Comparison of ENCODE assay signal across 20 mouse cellular contexts in genomic region chr14:21843263-21843662, GRCm38 (mm10). TPM values are rescaled to one million over a fixed set of nuclear protein-coding genes. Genes with fewer than 3 reads are reported as not detected.
DNase-seq lines count a peak whose midpoint lies in the region; ATAC-seq and TF ChIP-seq lines count a peak whose summit lies in the region.
"Had no signal": no experiment of that assay in that cellular context is flagged by ENCODE, and none has a peak within 500 bp of the region (broad histone marks: within the 10 kb centered on the region; RNA-seq: fewer than 3 reads in every experiment).

No protein-coding gene starts in this region.

- no peak for TF ChIP-seq CTCF in heart, postnatal 0 days (IDR thresholded peaks at IDR 0.05; ENCODE audit: low read depth)
- TF ChIP-seq CTCF in bone marrow macrophage, adult 2 months (IDR thresholded peaks at IDR 0.05; ENCODE audit: low read depth, low read length), result no peak

- 12% methylated on average over 6 of the region's 6 CpGs for WGBS in heart, postnatal 0 days

- H3K36me3 ChIP-seq in heart, postnatal 0 days (replicated peaks; ENCODE audit: control insufficient read depth, insufficient read depth, low read length), result peaks cover 88% of the 10 kb centered on the region

- no peaks in the 10 kb centered on the region for H3K27me3 ChIP-seq in heart, postnatal 0 days (ENCODE audit: control insufficient read depth, insufficient read depth, low read length)
- H3K27me3 ChIP-seq: limb, embryonic 13.5 days had no signal

- H3K9ac ChIP-seq in heart, postnatal 0 days (replicated peaks; ENCODE audit: low read depth, low read length), result no peak overlapping the region
- H3K9ac ChIP-seq: limb, embryonic 13.5 days had no signal

- no peak for TF ChIP-seq POLR2A in bone marrow macrophage, adult 2 months (IDR thresholded peaks at IDR 0.05; ENCODE audit: borderline replicate concordance, low read depth, low read length)

- no peak for TF ChIP-seq EP300 in heart, postnatal 0 days (IDR thresholded peaks at IDR 0.05; ENCODE audit: low read depth)

- no peak overlapping the region for H3K4me2 ChIP-seq in heart, postnatal 0 days (ENCODE audit: low read depth, low read length)
- H3K4me2 ChIP-seq: limb, embryonic 13.5 days had no signal

- no peak for ATAC-seq in heart, postnatal 0 days (ENCODE audit: insufficient read depth, low read depth)
- ATAC-seq: activated CD4-positive, CD25-positive, alpha-beta regulatory T cell, adult 4 months; hindbrain, embryonic 16.5 days; intestine, postnatal 0 days had no signal

- peak overlapping the region; percentile 53 for H3K27ac ChIP-seq in heart, postnatal 0 days (ENCODE audit: low read depth)
- peak overlapping the region; percentile 39 for H3K27ac ChIP-seq in bone marrow macrophage, adult 2 months (ENCODE audit: insufficient read depth, low read depth, low read length)
- H3K27ac ChIP-seq: embryonic facial prominence, embryonic 10.5 days; limb, embryonic 13.5 days had no signal

- no peak overlapping the region for H3K4me3 ChIP-seq in heart, postnatal 0 days (ENCODE audit: low read depth, low read length)
- no peak overlapping the region for H3K4me3 ChIP-seq in bone marrow macrophage, adult 2 months (ENCODE audit: insufficient read depth, low read length)
- H3K4me3 ChIP-seq: embryonic facial prominence, embryonic 10.5 days; limb, embryonic 13.5 days had no signal

- DNase-seq in heart, adult 11 months, result peak; percentile 92
- DNase-seq in heart, postnatal 4 days, result no peak
- DNase-seq in heart, postnatal 0 days (ENCODE audit: low spot score), result no peak
- DNase-seq in heart, adult 8-10 months (ENCODE audit: low spot score), result no peak
- peak; percentile 32 for DNase-seq in 416B (ENCODE audit: low read depth)
- DNase-seq in thymus, postnatal 10 days (ENCODE audit: low spot score in 2 of 2), result no peak
- DNase-seq in adrenal gland, postnatal 4 days (ENCODE audit: low spot score in 2 of 2), result no peak
- DNase-seq: adrenal gland, postnatal 10 days; cerebellum, adult 2 months; gastrocnemius, postnatal 14 days; heart, postnatal 36 days; lung, adult 2 months; lung, postnatal 36 days; thymus, postnatal 25 days had no signal

- H3K9me3 ChIP-seq in heart, postnatal 0 days (replicated peaks; ENCODE audit: control insufficient read depth, low read length), result no peaks in the 10 kb centered on the region
- H3K9me3 ChIP-seq: embryonic facial prominence, embryonic 10.5 days; limb, embryonic 13.5 days had no signal

- 0 out of 2 replicates have a peak, but pooled peaks cover 11% of the 10 kb centered on the region for H3K4me1 ChIP-seq in heart, postnatal 0 days (ENCODE audit: control insufficient read depth, insufficient read depth)
- peaks cover 11% of the 10 kb centered on the region for H3K4me1 ChIP-seq in bone marrow macrophage, adult 2 months (ENCODE audit: control insufficient read depth, insufficient read depth, low read length)

RNA-seq across cellular contexts. Expression of gene Comtd1, which starts 5.5 kb away (rescaled TPM):
- total RNA-seq in heart, postnatal 4 days (2021), result 10 to 100 TPM; 16.9 to 25.9 TPM
- 18.3 and 53.5 TPM in 2 replicates for total RNA-seq in heart, postnatal 0 days (2014; rRNA removed; ENCODE audit: low replicate concordance)
- polyA plus RNA-seq in heart, postnatal 0 days (2015; fragmentation: Nextera tagmentation; extraction: Ambion mirVana), result 27.8 and 30.6 TPM in 2 replicates
- 10 to 100 TPM in 2 of 4 experiments, 1 to 10 TPM in 2; 8.4 to 12.0 (median 10.3) TPM for total RNA-seq in heart, adult 8-10 months (2022)
- polyA plus RNA-seq in bone marrow macrophage, adult 2 months (2012; ENCODE audit: insufficient read depth, insufficient read length, missing spikeins), result 15.5 and 23.1 TPM in 2 replicates
- total RNA-seq in adrenal gland, postnatal 4 days (2021), result 10 to 100 TPM; 47.1 to 51.2 TPM

RNA-seq across cellular contexts. Expression of gene Vdac2, which starts 18.2 kb away (rescaled TPM):
- total RNA-seq in heart, postnatal 4 days (2021), result 100 to 1,000 TPM; 606 to 622 TPM
- 619 and 692 TPM in 2 replicates for total RNA-seq in heart, postnatal 0 days (2014; rRNA removed; ENCODE audit: low replicate concordance)
- polyA plus RNA-seq in heart, postnatal 0 days (2015; fragmentation: Nextera tagmentation; extraction: Ambion mirVana), result 660 and 663 TPM in 2 replicates
- 100 to 1,000 TPM; 468 to 498 (median 480) TPM for total RNA-seq in heart, adult 8-10 months (2022)
- polyA plus RNA-seq in bone marrow macrophage, adult 2 months (2012; ENCODE audit: insufficient read depth, insufficient read length, missing spikeins), result 211 and 222 TPM in 2 replicates
- 100 to 1,000 TPM; 256 to 257 TPM for total RNA-seq in adrenal gland, postnatal 4 days (2021)

Comparison
In these comparisons a context has a peak if more than half of its experiments do, and no peak if none do; other contexts are left out.
1. DNase-seq: peak in heart, adult 11 months (single experiment) and 416B (single experiment); none in heart, postnatal 4 days (single experiment), heart, postnatal 0 days (single experiment), heart, adult 8-10 months (single experiment), thymus, postnatal 10 days (0 of 2) and adrenal gland, postnatal 4 days (0 of 2).